Mouse (Mus musculus) midbrain, embryonic 10.5 days (tissue): ENCODE results near the gene Gxylt1. TPM values are rescaled to one million over a fixed set of nuclear protein-coding genes. Genes with fewer than 3 reads are reported as not detected.

Source experiments
- DNase-seq: peaks from one replicate; pipeline ENCODE4 v3.0.0-alpha.2; 2017; ENCODE audit warnings: low spot score
- H3K27ac ChIP-seq: fragments of 300-500 bp; sonication (generic); replicated peaks from 2 replicates; pipeline ENCODE4 v1.5.1; 2016; ENCODE audit warnings: mild to moderate bottlenecking
- H3K27me3 ChIP-seq: fragments of 300-500 bp; sonication (generic); 2 replicates; pipeline ENCODE4 v1.6.1; 2016; ENCODE audit warnings: low read depth, mild to moderate bottlenecking; ENCODE audit not compliant: poor library complexity, severe bottlenecking
- H3K36me3 ChIP-seq: fragments of 300-500 bp; sonication (generic); 2 replicates; pipeline ENCODE4 v1.6.1; 2016; ENCODE audit warnings: mild to moderate bottlenecking, moderate library complexity
- H3K4me1 ChIP-seq: fragments of 300-500 bp; sonication (generic); 2 replicates; pipeline ENCODE4 v1.6.1; 2016
- H3K4me3 ChIP-seq: fragments of 300-500 bp; sonication (generic); 2 replicates; pipeline ENCODE4 v1.5.1; 2016; ENCODE audit warnings: mild to moderate bottlenecking, moderate library complexity
- H3K9me3 ChIP-seq: fragments of 300-500 bp; sonication (generic); replicated peaks from 2 replicates; pipeline ENCODE4 v1.6.1; 2016; ENCODE audit warnings: mild to moderate bottlenecking
- WGBS: fragments of 180-500 bp; shearing (Covaris S2); methylation state at CpG from one replicate; pipeline ENCODE4 v1.1.7; 2016; 5-methylcytosine and 5-hydroxymethylcytosine counted together
- polyA plus RNA-seq: library from polyadenylated mRNA; unstranded; fragments of >200 nt; fragmentation: Nextera tagmentation; extraction: Ambion mirVana; gene quantifications from 2 replicates; pipeline ENCODE4 v1.2.1, GENCODE M21; 2016

Gene Gxylt1
- polyA plus RNA-seq, 1 experiment from 2014 or later, result 12.8 TPM

DNA sequence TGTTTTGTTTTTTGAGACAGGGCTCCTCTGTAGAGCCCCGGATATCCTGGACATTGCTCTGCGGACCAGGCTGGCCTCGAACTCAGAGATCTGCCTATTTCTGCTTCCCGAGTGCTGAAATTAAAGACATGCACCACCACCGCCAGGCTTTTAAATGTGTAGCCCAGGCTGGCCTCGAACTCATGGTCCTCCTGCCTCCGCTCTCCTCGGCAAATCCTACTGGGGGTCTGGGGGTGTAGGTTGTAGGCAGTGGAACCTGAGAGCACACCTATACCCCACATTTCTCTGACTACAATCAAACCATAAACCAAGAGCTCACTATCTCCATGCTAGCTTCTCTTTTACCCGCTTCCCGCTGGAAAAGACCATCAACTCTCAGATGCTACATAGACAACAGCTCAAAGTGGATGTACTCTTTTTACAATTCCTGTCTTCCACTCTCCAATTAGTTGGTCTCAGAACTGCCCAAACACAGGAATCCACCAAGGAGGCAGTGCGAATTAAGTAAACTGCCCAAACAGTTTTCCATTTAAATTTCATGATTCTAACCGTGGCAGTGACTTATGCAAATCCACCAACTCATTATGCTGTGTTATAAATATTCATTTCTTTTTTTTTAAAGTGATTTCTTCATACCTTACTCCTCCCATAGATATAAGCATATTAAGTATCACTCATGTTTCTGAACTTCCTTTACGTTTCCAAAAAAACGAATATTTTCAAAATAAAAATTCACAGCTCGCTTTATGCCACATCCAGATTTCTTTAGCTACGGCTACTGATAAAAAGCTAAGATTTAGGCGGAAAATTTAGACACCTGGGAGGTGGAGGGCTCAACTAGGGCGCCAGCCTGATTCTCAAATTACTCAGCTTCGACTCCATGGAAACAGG, 946 bp downstream of the Gxylt1 start:
- peaks cover 46% of the 10 kb centered on the region for H3K4me1 ChIP-seq
- peaks cover 15% of the 10 kb centered on the region for H3K36me3 ChIP-seq
- H3K27ac ChIP-seq, result peak overlapping the region; percentile 94
- DNase-seq, result no peak
- H3K27me3 ChIP-seq, result no peaks in the 10 kb centered on the region
- H3K4me3 ChIP-seq, result peak overlapping the region; percentile 85
- WGBS, result 47% methylated on average over 19 of the region's 19 CpGs
- no peaks in the 10 kb centered on the region for H3K9me3 ChIP-seq

DNA sequence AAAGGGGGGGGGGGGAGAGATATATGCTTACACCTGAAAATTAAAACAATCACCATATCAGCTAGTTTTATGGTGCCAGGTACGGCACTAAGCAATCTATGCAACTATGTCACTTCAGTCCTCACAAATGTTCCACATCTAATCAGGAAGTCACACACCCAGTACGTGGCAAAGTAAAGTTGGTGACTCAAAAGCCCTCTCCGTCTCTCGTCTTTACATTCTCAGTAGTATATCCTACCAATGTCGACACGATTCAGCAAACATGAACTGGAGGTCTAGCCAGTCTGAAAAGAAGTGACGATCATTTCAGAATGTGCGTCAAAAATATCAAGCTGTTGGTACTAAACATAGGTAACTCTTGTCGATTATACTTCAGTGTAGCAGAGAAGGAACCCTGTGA, 2.0 kb downstream of the Gxylt1 start:
- peaks cover 46% of the 10 kb centered on the region for H3K4me1 ChIP-seq
- peaks cover 15% of the 10 kb centered on the region for H3K36me3 ChIP-seq
- no peak for DNase-seq
- no peaks in the 10 kb centered on the region for H3K27me3 ChIP-seq
- no peak overlapping the region for H3K4me3 ChIP-seq
- H3K9me3 ChIP-seq, result no peaks in the 10 kb centered on the region
- 96% methylated on average over 9 of the region's 9 CpGs for WGBS
- no peak overlapping the region for H3K27ac ChIP-seq

DNA sequence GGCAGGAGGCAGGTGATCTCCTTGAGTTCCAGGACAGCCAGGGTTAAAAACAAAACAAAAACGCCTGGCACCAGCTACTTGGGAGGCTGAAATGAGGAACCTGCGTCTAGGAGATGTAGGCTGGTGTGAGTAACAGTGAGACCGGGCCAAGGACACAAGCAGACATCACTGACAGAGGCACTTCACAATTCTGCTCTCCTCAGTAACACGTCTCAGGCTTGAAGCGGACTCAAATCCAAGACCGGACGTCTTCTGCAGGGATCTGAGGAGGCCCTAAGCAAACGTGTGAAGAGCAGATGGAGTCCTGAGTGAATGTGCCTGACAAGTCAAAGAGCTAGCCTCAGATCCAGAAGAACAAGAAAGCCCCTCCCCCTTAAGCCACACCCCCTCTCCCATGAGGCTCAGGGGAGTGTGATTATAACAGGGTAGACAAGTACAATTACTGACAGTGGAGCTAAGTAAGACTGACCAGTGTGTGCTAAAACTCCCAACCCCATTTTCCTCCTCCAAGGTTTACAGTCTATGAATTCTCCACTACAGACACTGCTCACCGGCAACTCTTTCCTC, 4.6 kb downstream of the Gxylt1 start:
- no peak overlapping the region for H3K27ac ChIP-seq
- WGBS, result 86% methylated on average over 9 of the region's 9 CpGs

DNA sequence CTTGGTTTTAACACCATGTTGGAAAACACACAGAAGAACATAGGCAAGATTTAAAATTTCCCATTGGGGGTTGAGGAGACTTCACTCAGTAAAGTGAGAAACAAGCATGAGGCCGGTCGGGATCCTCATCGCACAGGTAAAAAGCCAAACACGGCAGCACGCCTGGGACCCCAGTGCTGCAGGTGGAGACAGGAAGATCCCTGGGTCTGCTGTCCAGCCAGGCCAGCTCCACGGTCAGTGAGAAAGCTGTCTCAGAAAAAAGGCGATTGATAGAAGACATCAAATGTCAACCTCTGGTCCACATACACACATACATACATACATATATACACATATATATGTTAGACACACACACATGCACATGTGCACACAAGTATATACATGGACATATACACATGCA, 5.4 kb downstream of the Gxylt1 start:
- H3K4me3 ChIP-seq, result no peak overlapping the region
- WGBS, result 95% methylated on average over 7 of the region's 7 CpGs

More for the DNA sequence above, 4.6 kb downstream of the Gxylt1 start:
- DNase-seq, result no peak
- Histone ChIP-seq H3K4me3 (no peak overlapping the region), H3K36me3 (peaks cover 15% of the 10 kb centered on the region), H3K27me3 (no peaks in the 10 kb centered on the region), H3K9me3 (no peaks in the 10 kb centered on the region), H3K4me1 (peaks cover 36% of the 10 kb centered on the region)

DNA sequence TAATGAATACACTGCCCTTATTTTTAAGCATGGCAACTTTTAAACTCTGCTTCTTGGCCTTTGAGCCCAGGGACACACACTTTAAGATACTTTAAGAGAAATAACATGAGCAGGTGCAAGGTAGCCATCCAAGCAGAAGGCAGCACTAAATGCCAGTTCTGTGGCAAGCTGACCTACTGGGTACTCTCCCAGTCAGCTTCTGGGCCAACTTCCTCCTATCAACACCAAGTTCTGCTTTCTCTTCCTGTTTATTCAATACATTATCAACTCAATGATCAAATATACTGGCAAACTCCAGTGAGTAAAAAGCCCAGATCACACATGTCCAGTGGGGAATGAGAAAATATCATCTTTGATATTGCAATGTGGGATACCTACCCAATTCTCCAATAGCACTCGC, 7.0 kb downstream of the Gxylt1 start:
- no peak for DNase-seq
- Histone ChIP-seq H3K9me3 (no peaks in the 10 kb centered on the region), H3K27ac (no peak overlapping the region), H3K4me1 (peaks cover 23% of the 10 kb centered on the region), H3K27me3 (no peaks in the 10 kb centered on the region), H3K36me3 (peaks cover 15% of the 10 kb centered on the region), H3K4me3 (no peak overlapping the region)
- 97% methylated on average over 1 of the region's 1 CpGs for WGBS

More for the DNA sequence above, 5.4 kb downstream of the Gxylt1 start:
- Histone ChIP-seq H3K27ac (no peak overlapping the region), H3K27me3 (no peaks in the 10 kb centered on the region), H3K9me3 (no peaks in the 10 kb centered on the region), H3K36me3 (peaks cover 15% of the 10 kb centered on the region), H3K4me1 (peaks cover 36% of the 10 kb centered on the region)
- no peak for DNase-seq

DNA sequence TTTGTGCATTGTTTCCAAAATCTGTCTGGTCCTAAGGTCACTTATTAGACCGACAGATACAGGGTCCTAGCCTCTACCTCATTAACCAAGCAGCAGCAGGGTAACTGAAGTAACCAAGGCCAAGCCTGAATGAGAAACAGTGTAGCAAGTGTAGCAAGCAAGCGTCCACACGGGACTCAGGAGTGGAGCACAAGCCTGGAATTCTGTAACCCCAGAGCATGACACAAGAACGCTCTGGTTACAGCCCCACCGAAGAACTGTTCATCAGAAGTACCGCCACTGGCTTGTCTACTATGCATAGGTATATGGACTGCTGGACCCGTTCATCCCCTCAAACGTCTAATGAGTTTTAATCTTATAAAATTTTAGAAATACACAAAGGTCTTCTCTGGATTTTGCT, 7.5 kb downstream of the Gxylt1 start:
- DNase-seq, result no peak
- Histone ChIP-seq H3K36me3 (peaks cover 15% of the 10 kb centered on the region), H3K9me3 (no peaks in the 10 kb centered on the region), H3K27ac (no peak overlapping the region), H3K4me1 (peaks cover 18% of the 10 kb centered on the region), H3K27me3 (no peaks in the 10 kb centered on the region), H3K4me3 (no peak overlapping the region)
- WGBS, result 86% methylated on average over 8 of the region's 8 CpGs

DNA sequence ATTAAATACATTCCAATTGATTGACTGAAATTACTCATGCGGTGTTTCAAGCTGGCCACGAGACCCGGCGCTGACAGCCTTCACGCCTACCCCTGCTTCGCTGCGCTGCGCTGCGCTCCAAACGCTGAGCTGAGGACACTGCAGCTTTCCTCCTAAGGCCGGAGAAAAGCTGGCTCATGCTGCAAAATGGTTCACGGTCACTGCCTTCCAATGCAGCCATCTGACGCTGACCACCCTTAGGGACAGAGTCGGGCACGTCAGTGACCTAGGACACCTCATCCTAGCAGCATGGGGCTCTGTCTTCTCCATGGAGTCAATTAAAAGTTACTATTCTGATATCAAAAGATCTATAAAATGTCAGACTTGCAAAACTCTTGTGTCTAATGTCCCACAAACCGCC, 8.6 kb downstream of the Gxylt1 start:
- Histone ChIP-seq H3K4me1 (peaks cover 15% of the 10 kb centered on the region), H3K9me3 (no peaks in the 10 kb centered on the region), H3K36me3 (peaks cover 18% of the 10 kb centered on the region), H3K4me3 (no peak overlapping the region), H3K27ac (no peak overlapping the region), H3K27me3 (no peaks in the 10 kb centered on the region)
- WGBS, result 80% methylated on average over 16 of the region's 16 CpGs
- DNase-seq, result no peak

DNA sequence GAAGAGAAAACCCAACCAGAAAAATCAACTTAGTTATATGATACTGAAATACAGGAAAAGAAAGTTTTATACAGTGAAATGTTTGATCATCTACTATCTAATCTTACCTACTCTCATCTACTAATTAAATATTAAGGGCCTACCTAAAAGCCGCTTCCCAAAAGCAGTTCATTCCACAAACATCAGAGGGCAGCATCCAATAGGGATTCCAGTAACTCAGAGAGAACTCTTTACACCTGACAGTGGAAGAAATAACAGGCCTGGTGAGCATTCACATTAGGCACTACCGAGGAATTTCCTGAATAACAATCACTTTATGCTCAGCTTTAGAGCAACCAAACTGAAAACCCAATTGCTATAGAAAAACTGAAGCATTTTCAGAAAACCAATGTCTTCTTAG, 9.3 kb downstream of the Gxylt1 start:
- H3K27ac ChIP-seq, result no peak overlapping the region
- WGBS, result 78% methylated on average over 2 of the region's 2 CpGs
- no peak for DNase-seq

DNA sequence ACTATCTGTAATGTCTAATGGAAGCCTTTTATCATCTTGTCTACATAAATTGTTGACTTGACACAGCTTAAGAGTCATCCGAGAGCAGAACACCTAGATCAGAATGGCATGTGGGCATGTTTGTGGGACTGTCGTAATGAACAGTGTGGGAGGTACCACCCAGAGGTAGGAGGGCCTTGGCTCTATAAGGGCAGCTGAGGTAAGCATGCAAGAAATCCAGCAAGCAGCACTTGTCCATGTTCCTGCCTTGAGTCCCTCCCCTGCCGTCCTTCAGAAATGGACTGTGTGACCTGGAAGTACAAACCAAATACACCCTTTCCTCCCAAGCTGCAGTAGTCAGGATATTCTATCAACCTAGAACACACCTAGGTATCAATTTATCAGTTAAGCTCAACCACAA, 9.7 kb downstream of the Gxylt1 start:
- Histone ChIP-seq H3K36me3 (peaks cover 19% of the 10 kb centered on the region), H3K4me1 (peaks cover 10% of the 10 kb centered on the region), H3K4me3 (no peak overlapping the region), H3K9me3 (no peaks in the 10 kb centered on the region), H3K27ac (no peak overlapping the region), H3K27me3 (no peaks in the 10 kb centered on the region)
- DNase-seq, result no peak
- WGBS, result 89% methylated on average over 3 of the region's 3 CpGs

More for the DNA sequence above, 9.3 kb downstream of the Gxylt1 start:
- Histone ChIP-seq H3K4me1 (peaks cover 15% of the 10 kb centered on the region), H3K9me3 (no peaks in the 10 kb centered on the region), H3K36me3 (peaks cover 24% of the 10 kb centered on the region), H3K4me3 (no peak overlapping the region), H3K27me3 (no peaks in the 10 kb centered on the region)

DNA sequence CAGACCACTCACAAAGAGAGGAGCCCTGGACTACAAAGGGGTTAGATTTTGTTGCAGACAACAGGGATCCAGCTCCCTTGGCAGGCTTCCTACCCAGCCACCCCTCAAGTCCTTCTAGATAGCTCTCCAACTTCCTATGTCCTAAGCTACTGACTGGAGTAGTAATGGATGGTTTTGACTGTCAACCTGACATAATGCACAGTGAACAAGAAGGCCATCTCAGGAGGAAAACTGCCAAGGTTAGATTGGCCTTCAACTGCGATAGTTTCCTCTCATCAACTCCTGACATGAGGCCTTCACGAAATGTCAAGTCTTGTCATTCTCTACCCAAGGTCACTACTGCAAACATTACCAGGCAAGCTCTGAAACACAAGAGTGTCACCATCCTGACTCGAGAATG, 10.8 kb downstream of the Gxylt1 start:
- Histone ChIP-seq H3K27me3 (no peaks in the 10 kb centered on the region), H3K27ac (no peak overlapping the region), H3K4me3 (no peak overlapping the region), H3K4me1 (peaks cover 10% of the 10 kb centered on the region), H3K9me3 (no peaks in the 10 kb centered on the region), H3K36me3 (peaks cover 13% of the 10 kb centered on the region)
- no peak for DNase-seq
- WGBS, result 92% methylated on average over 3 of the region's 3 CpGs

DNA sequence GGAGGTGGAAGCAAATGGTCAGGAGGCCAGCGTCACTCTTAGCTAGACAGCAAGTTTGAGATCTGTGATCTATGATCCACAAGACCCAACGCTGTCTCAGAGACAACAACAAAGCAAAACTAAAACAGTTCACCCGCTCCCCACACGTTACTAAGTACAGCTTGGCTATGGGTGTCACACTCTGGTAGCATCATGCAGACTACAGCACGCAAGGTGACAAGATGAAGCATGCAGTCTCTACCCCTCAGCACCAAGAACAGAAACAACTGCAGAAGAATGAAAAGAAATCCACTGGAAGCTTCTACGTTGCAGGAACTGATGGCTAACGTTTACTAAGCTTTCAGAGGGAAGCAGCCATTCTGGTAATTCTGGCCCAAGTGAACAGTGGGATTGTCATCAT, 11.4 kb downstream of the Gxylt1 start:
- peaks cover 17% of the 10 kb centered on the region for H3K36me3 ChIP-seq
- H3K4me1 ChIP-seq, result peaks cover 10% of the 10 kb centered on the region
- H3K9me3 ChIP-seq, result no peaks in the 10 kb centered on the region
- no peak overlapping the region for H3K27ac ChIP-seq
- DNase-seq, result no peak
- no peak overlapping the region for H3K4me3 ChIP-seq
- 90% methylated on average over 7 of the region's 7 CpGs for WGBS
- no peaks in the 10 kb centered on the region for H3K27me3 ChIP-seq

DNA sequence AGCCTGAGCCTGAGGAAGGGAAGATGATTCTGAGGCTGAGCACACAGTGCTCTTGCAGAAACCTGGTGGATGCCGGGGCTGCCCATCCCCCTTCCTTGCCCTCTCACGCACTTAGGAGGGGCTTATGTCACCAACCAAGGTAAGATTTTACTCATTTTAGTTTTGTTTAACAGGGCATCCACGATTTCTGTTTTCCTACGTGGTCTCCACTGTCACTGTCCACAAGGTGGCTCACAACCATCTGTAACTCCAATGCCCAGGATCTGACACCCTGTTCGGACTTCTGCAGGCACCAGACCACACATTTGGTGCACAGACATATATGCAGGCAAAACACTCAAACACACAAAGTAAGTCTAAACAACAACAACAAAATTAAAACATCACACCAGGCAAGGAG, 12.2 kb downstream of the Gxylt1 start:
- no peak overlapping the region for H3K27ac ChIP-seq
- no peaks in the 10 kb centered on the region for H3K27me3 ChIP-seq
- WGBS, result 75% methylated on average over 5 of the region's 5 CpGs
- no peak overlapping the region for H3K4me3 ChIP-seq
- H3K4me1 ChIP-seq, result peaks cover 10% of the 10 kb centered on the region
- no peak for DNase-seq
- H3K36me3 ChIP-seq, result peaks cover 24% of the 10 kb centered on the region
- no peaks in the 10 kb centered on the region for H3K9me3 ChIP-seq

DNA sequence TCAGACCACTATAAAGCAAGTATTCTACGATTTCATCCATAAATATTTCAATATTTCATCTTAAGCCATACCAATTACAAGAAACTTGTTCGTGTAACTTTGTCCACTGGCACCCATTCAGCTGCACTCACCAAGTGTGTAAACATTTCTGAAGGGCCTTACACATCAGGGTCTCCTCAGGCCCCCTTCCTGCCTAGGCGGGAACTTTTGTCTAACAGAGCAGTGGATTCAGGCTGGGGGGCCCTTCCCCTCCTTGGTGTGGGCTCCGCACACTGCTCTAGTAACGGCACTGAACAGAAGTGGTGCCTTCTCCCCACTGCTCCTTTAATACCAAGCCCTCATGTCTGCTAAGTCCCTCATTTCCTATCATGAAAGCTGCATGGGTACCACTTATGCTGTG, 12.7 kb downstream of the Gxylt1 start:
- WGBS, result 93% methylated on average over 5 of the region's 5 CpGs
- no peak overlapping the region for H3K27ac ChIP-seq
- H3K4me1 ChIP-seq, result peaks cover 7% of the 10 kb centered on the region
- no peak overlapping the region for H3K4me3 ChIP-seq
- H3K36me3 ChIP-seq, result peaks cover 29% of the 10 kb centered on the region
- H3K27me3 ChIP-seq, result no peaks in the 10 kb centered on the region
- DNase-seq, result no peak
- H3K9me3 ChIP-seq, result no peaks in the 10 kb centered on the region
